Mouse (Mus musculus): ENCODE measurements at regions not wholly inside any gene's neighbourhood (a gene's known extent, or its start where the extent isn't known, plus 50 kb on each side); places are given as distances from the start of the nearest gene placed in this dataset.

GRCm38 (mm10) chr5:43061243-43061642 is 171.7 kb upstream of the Cpeb2 start:
- H3K27me3 ChIP-seq (ENCODE audit: control insufficient read depth, insufficient read depth, low read length), result no peaks in the 10 kb centered on the region
- no peaks in the 10 kb centered on the region for H3K4me1 ChIP-seq (ENCODE audit: control insufficient read depth, insufficient read depth, low read length)
- no peaks in the 10 kb centered on the region for H3K36me3 ChIP-seq (ENCODE audit: control insufficient read depth, insufficient read depth, low read length)
- no peak overlapping the region for H3K27ac ChIP-seq (ENCODE audit: control insufficient read depth, insufficient read depth, low read depth, low read length)
- no peak for TF ChIP-seq CTCF (IDR thresholded peaks at IDR 0.05; ENCODE audit: control insufficient read depth, insufficient read depth, insufficient replicate concordance, low read depth, low read length)
- TF ChIP-seq POLR2A (IDR thresholded peaks at IDR 0.05; ENCODE audit: control insufficient read depth, low read depth, low read length), result no peak
- H3K4me3 ChIP-seq (ENCODE audit: control insufficient read depth, low read depth, low read length), result no peak overlapping the region

- no peaks in the 10 kb centered on the region for H3K36me3 ChIP-seq (ENCODE audit: control insufficient read depth, insufficient read depth, low read length)
- no peak overlapping the region for H3K27ac ChIP-seq (ENCODE audit: control insufficient read depth, insufficient read depth, low read depth, low read length)
- no peaks in the 10 kb centered on the region for H3K4me1 ChIP-seq (ENCODE audit: control insufficient read depth, insufficient read depth, low read length)
- H3K27me3 ChIP-seq (ENCODE audit: control insufficient read depth, insufficient read depth, low read length), result no peaks in the 10 kb centered on the region
- H3K4me3 ChIP-seq (ENCODE audit: control insufficient read depth, low read depth, low read length), result no peak overlapping the region
- TF ChIP-seq POLR2A (IDR thresholded peaks at IDR 0.05; ENCODE audit: control insufficient read depth, low read depth, low read length) (no peak), CTCF (IDR thresholded peaks at IDR 0.05; ENCODE audit: control insufficient read depth, insufficient read depth, insufficient replicate concordance, low read depth, low read length) (no peak)
These were observed 171.1 kb upstream of the Cpeb2 start for GRCm38 (mm10) chr5:43061797-43062391.

- Histone ChIP-seq H3K27me3 (ENCODE audit: control insufficient read depth, insufficient read depth, low read length) (no peaks in the 10 kb centered on the region), H3K36me3 (ENCODE audit: control insufficient read depth, insufficient read depth, low read length) (no peaks in the 10 kb centered on the region), H3K4me1 (ENCODE audit: control insufficient read depth, insufficient read depth, low read length) (no peaks in the 10 kb centered on the region), H3K4me3 (ENCODE audit: control insufficient read depth, low read depth, low read length) (no peak overlapping the region), H3K27ac (ENCODE audit: control insufficient read depth, insufficient read depth, low read depth, low read length) (no peak overlapping the region)
- TF ChIP-seq CTCF (IDR thresholded peaks at IDR 0.05; ENCODE audit: control insufficient read depth, insufficient read depth, insufficient replicate concordance, low read depth, low read length) (no peak), POLR2A (IDR thresholded peaks at IDR 0.05; ENCODE audit: control insufficient read depth, low read depth, low read length) (no peak)
These were observed 170.5 kb upstream of the Cpeb2 start for GRCm38 (mm10) chr5:43062499-43062898.

GRCm38 (mm10) chr5:43063386-43063785 is 169.6 kb upstream of the Cpeb2 start:
- H3K36me3 ChIP-seq (ENCODE audit: control insufficient read depth, insufficient read depth, low read length), result no peaks in the 10 kb centered on the region
- H3K4me3 ChIP-seq (ENCODE audit: control insufficient read depth, low read depth, low read length), result no peak overlapping the region
- no peak overlapping the region for H3K27ac ChIP-seq (ENCODE audit: control insufficient read depth, insufficient read depth, low read depth, low read length)
- H3K27me3 ChIP-seq (ENCODE audit: control insufficient read depth, insufficient read depth, low read length), result no peaks in the 10 kb centered on the region
- no peak for TF ChIP-seq CTCF (IDR thresholded peaks at IDR 0.05; ENCODE audit: control insufficient read depth, insufficient read depth, insufficient replicate concordance, low read depth, low read length)
- TF ChIP-seq POLR2A (IDR thresholded peaks at IDR 0.05; ENCODE audit: control insufficient read depth, low read depth, low read length), result no peak
- H3K4me1 ChIP-seq (ENCODE audit: control insufficient read depth, insufficient read depth, low read length), result no peaks in the 10 kb centered on the region

GRCm38 (mm10) chr5:43071541-43071940 is 161.4 kb upstream of the Cpeb2 start:
- Histone ChIP-seq H3K4me1 (ENCODE audit: control insufficient read depth, insufficient read depth, low read length) (no peaks in the 10 kb centered on the region), H3K36me3 (ENCODE audit: control insufficient read depth, insufficient read depth, low read length) (no peaks in the 10 kb centered on the region), H3K27me3 (ENCODE audit: control insufficient read depth, insufficient read depth, low read length) (no peaks in the 10 kb centered on the region), H3K4me3 (ENCODE audit: control insufficient read depth, low read depth, low read length) (no peak overlapping the region), H3K27ac (ENCODE audit: control insufficient read depth, insufficient read depth, low read depth, low read length) (no peak overlapping the region)
- TF ChIP-seq POLR2A (IDR thresholded peaks at IDR 0.05; ENCODE audit: control insufficient read depth, low read depth, low read length) (no peak), CTCF (IDR thresholded peaks at IDR 0.05; ENCODE audit: control insufficient read depth, insufficient read depth, insufficient replicate concordance, low read depth, low read length) (no peak)

- H3K4me3 ChIP-seq (ENCODE audit: control insufficient read depth, low read depth, low read length), result no peak overlapping the region
- H3K4me1 ChIP-seq (ENCODE audit: control insufficient read depth, insufficient read depth, low read length), result no peaks in the 10 kb centered on the region
- no peaks in the 10 kb centered on the region for H3K36me3 ChIP-seq (ENCODE audit: control insufficient read depth, insufficient read depth, low read length)
- TF ChIP-seq CTCF (IDR thresholded peaks at IDR 0.05; ENCODE audit: control insufficient read depth, insufficient read depth, insufficient replicate concordance, low read depth, low read length), result no peak
- TF ChIP-seq POLR2A (IDR thresholded peaks at IDR 0.05; ENCODE audit: control insufficient read depth, low read depth, low read length), result no peak
- no peak overlapping the region for H3K27ac ChIP-seq (ENCODE audit: control insufficient read depth, insufficient read depth, low read depth, low read length)
- no peaks in the 10 kb centered on the region for H3K27me3 ChIP-seq (ENCODE audit: control insufficient read depth, insufficient read depth, low read length)
These were observed 160.6 kb upstream of the Cpeb2 start for GRCm38 (mm10) chr5:43072340-43072739.

- TF ChIP-seq POLR2A (IDR thresholded peaks at IDR 0.05; ENCODE audit: control insufficient read depth, low read depth, low read length), result no peak
- no peak for TF ChIP-seq CTCF (IDR thresholded peaks at IDR 0.05; ENCODE audit: control insufficient read depth, insufficient read depth, insufficient replicate concordance, low read depth, low read length)
- Histone ChIP-seq H3K27me3 (ENCODE audit: control insufficient read depth, insufficient read depth, low read length) (no peaks in the 10 kb centered on the region), H3K36me3 (ENCODE audit: control insufficient read depth, insufficient read depth, low read length) (no peaks in the 10 kb centered on the region), H3K27ac (ENCODE audit: control insufficient read depth, insufficient read depth, low read depth, low read length) (no peak overlapping the region), H3K4me3 (ENCODE audit: control insufficient read depth, low read depth, low read length) (no peak overlapping the region), H3K4me1 (ENCODE audit: control insufficient read depth, insufficient read depth, low read length) (no peaks in the 10 kb centered on the region)
These were observed 158.4 kb upstream of the Cpeb2 start for GRCm38 (mm10) chr5:43074536-43074935.

- H3K4me1 ChIP-seq (ENCODE audit: control insufficient read depth, insufficient read depth, low read length), result no peaks in the 10 kb centered on the region
- no peaks in the 10 kb centered on the region for H3K27me3 ChIP-seq (ENCODE audit: control insufficient read depth, insufficient read depth, low read length)
- no peak overlapping the region for H3K27ac ChIP-seq (ENCODE audit: control insufficient read depth, insufficient read depth, low read depth, low read length)
- no peak overlapping the region for H3K4me3 ChIP-seq (ENCODE audit: control insufficient read depth, low read depth, low read length)
- no peaks in the 10 kb centered on the region for H3K36me3 ChIP-seq (ENCODE audit: control insufficient read depth, insufficient read depth, low read length)
- TF ChIP-seq POLR2A (IDR thresholded peaks at IDR 0.05; ENCODE audit: control insufficient read depth, low read depth, low read length), result no peak
- no peak for TF ChIP-seq CTCF (IDR thresholded peaks at IDR 0.05; ENCODE audit: control insufficient read depth, insufficient read depth, insufficient replicate concordance, low read depth, low read length)
These were observed 152.7 kb upstream of the Cpeb2 start for GRCm38 (mm10) chr5:43080252-43080651.

Measured in testis, adult 2 months (tissue).